Mouse (Mus musculus): ENCODE results near the gene Mff.
A peak's percentile ranks its signal among the peaks of the same experiment; 100 is the strongest.

Mff gene

DNA sequence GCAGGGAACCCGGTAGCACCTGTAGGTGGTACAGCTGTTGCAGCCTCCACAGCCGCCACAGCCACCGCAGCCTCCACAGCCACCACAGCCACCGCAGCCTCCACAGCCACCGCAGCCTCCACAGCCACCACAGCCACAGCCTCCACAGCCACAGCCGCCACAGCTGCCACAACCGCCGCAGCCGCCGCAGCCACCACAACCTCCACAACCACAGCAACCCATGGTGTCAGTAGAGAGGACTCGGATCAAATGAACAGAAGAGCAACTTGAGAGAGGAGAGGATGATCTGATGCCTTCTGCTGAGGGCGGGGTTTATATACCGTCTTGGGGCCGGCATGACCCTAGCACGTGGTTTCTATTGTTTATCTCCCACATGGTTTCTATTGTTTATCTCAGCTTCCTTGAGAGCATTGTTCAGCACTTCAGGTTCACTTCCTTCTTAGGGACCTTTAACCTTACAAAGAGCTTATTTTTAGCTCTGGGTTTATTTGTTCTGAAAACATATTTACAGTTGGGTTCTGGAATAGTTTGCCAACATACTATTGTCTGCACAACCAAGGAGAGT is 46.4 kb downstream of the Mff start, which contains the start of gene Gm47791:
Gene Gm47791 (minus strand): TSS at position 222 of the 565 bp plus-strand sequence.
- DNase-seq (ENCODE audit: low read depth, low spot score): no peak

DNA sequence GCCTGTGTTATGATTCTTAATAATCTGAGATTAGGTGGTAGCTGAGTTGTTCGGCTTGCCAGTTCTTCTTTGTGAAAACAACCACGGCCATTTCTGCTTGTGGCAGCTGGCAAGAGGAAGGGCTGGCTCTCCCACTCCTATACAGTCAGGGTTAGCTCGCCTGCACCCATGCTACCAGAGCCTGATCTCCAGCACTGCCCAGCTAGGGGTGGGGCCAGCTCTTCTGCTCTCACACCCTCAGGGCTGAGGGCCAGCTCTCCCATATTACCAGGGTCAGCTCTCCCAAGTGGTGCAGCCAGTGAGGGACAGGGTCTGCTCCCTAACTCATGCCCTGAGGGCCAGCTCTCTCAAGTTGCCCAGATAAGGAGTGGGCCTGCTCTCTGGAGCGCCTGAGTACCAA is 47.7 kb downstream of the Mff start:
- DNase-seq (ENCODE audit: low read depth, low spot score): no peak

DNA sequence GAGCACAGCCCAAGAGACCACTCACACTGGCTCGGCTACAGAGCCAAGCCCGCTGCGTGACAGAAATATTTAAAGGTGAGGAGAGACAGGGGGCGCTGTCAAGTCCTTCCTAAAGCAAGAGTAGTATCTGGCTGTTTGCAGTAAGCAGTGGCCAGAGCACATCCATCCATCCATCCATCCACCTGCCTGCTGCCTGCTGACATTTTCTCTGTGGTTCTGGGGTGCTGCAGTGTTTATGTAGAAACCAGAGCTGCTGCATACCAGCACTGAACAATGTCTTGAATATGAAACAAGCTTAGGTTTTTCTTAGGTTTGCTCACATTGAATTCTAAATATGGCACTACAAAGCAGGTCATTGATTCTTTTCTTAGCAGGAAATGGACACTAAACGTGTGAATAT is 48.5 kb downstream of the Mff start:
- DNase-seq (ENCODE audit: low read depth, low spot score): no peak

DNA sequence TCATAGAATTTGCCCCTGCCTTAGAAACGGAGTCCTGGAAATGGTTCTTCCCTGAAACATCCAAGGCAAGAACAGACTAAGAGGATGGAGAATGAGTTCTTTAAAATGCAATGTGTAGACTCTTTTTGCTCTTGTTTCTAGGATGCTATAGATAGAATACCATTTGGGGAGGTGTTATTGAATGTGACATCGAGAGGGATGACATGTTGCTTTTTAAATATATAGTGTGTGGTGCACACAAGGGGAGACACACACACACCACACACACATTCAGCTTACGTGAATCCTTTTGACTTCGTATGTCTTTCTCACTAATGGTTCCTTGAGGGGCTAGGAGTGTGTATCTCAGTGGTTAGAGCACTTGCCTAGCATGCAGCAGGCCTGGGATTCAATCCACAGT is 50.6 kb downstream of the Mff start:
- DNase-seq (ENCODE audit: low read depth, low spot score): no peak

DNA sequence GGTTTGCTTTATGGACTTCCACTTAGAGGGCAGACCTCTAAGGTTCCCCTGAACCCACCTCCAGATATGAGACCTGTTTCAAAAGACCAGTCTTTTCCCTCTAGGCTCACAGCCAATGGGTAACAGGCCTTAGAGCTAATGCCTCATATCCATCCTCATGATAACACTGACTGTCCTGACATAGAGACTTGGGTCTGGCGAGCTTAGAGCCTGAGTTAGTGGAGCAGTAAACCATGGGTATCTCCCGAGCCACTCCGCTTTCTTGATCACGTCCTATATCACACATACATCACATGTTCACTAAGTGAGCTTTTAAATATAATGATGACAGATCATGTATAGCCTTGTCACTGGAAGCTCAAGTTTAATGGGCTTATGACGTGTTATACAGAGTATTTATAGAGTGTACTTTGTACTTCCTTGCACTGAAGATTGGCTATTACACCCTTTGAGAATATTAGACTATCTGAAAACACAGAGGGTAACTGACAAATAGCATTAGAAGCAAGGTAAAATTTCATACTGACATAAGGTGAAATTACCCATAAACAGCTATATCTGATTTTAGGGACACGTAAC is 54.8 kb downstream of the Mff start:
- no peak for DNase-seq (ENCODE audit: low read depth, low spot score)

DNA sequence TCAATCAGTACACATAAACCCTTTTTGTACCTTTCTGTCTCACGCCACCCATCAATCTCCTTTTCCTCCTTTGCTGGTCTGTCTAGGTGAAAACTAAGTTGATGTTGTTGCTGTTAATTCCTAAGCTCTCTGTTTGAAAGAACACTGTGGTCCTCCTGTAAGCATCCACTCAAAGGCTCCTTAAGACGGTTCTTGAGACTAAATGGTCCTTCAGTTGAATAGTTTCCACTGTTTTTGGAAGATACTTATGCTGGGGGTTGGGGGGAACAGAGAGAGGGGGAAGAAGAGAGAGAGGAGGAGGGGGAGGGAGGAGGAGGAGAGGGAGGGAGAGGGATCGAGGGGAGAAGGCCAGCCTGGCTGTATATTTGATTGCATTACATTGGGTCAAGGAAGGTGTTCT is 58.9 kb downstream of the Mff start:
- DNase-seq (ENCODE audit: low read depth, low spot score): no peak

DNA sequence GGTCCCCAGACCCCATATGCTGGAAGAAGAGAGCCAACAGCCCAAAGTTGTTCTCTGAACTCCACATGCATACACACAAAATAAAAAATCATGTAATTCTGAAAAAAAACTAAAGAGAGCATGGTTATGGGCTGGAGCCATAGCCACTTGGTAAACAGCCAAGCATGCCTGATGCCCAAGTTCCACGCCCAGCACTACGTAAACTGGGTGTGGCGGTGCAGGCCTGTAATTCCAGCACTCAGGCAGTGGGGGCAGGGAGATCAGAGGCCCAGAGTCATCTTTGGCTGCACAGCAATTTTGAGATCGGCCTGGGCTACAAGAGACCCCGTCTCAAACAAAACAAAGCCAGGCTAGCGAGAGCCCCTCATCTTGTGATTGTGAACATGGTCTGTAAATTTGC is 60.9 kb downstream of the Mff start:
- no peak for DNase-seq (ENCODE audit: low read depth, low spot score)

DNA sequence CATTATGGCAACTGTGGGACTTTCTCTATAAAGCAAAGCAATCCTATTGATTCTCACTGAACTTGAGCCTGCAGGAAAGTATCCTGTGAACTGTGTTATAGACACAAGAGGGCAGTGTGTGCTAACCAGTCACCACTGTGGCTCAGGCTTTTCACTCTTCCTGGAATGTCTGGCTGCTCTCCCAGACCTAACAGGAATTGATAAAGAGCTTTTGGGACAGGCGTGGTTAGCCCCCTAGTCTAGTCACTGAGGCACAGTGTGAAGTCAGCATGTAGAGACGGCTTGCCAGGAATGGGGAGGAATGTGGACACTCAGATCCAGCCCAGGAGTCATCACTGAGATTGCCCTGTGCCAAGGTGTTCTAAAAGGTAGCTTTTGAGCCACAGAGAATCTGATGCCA is 62.7 kb downstream of the Mff start:
- peak; percentile 36 for DNase-seq (ENCODE audit: low read depth, low spot score)

DNA sequence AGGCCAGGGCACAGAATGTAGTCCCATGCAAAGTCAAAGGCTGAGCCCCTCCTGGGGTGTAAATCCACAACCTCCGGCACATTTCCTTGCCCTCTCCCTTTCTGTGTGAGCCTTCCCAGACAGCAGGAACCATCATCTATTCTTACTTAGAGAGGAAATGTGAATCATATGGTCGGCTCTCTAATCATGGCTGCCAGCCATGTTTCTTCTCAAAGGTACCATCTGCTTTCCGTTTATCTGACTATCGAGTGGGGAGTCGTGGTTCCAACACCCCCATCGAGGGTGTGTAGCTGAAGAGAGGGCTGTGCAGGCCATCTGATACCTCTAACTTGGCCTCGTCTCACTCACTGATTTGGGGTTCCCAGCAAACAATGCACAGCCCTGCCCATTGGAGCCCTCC is 63.4 kb downstream of the Mff start:
- no peak for DNase-seq (ENCODE audit: low read depth, low spot score)

DNA sequence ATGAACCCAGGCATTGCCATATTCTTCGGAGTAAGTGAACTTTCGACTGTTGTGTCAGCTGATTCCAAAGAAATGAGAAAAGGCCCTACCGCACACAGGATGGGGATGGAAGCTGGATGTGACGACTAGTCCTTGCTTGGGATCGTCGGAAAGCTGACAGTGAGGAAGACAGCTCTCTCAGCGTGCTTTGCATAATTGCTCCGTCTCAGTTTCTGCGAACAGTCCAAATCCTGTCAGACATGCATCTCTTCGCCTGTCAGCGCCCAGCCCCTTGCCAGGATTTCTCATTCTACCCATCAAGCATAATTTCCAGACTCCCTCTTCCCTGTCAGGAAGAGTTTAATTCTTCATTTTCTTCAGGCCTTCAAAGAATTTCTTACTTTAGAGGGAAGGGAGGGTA is 66.4 kb downstream of the Mff start:
- DNase-seq (ENCODE audit: low read depth, low spot score): no peak

DNA sequence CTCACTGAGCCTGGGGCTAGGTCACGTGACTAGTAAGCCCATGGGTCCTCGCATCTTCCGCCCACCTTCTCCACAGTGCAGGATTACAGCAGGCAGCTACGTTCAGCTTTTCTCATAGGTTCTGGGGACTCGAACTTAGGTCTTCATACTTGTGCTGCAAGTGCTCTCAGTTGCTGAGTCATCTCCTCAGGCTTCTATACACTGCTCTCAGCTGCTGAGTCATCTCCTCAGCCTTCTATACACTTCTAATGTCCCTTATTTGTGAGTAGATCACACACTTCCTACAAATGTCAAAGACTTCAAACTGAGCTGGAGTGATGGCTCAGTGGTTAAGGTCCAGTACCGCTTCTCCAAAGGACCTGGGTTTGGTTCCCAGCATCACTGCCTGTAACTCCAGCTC is 67.5 kb downstream of the Mff start:
- DNase-seq (ENCODE audit: low read depth, low spot score): no peak

DNA sequence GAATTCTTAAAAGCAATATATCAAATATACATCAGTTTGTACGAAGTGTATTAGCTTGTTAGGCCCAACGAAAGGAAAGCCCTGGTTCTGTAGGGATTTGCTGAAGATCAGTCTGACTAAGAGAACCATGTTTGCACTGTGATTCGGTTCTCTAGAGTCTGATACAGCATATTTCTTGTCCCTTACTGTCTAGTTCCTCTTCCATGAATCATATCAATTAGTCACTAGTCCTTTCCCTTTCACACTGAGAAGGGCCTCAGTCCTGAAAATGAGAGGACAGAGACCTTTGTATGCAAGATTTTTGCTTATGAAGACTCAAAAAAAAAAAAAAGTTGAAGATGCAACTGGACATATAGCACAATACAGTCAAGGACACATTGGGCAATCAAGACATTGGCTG is 68.4 kb downstream of the Mff start:
- no peak for DNase-seq (ENCODE audit: low read depth, low spot score)

DNA sequence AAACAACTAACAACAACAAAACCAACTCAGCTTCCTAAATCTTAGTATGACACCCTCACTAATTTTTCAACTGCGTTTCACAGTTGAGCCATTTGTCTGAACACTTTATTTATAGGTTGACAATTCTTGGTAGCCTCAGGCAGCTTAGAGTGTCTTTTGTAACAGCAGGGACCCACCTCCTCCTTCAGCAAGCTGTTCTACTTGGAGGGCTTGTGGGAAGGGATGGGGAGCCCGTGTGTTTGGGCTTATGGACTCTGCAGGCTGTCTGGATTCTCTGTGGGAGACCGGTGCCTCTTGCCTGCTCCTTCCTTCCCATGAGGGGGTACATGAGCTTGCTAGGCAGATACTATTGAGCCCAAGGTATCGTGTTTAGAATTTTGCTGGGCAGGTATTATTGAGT is 69.3 kb downstream of the Mff start:
- DNase-seq (ENCODE audit: low read depth, low spot score): no peak

DNA sequence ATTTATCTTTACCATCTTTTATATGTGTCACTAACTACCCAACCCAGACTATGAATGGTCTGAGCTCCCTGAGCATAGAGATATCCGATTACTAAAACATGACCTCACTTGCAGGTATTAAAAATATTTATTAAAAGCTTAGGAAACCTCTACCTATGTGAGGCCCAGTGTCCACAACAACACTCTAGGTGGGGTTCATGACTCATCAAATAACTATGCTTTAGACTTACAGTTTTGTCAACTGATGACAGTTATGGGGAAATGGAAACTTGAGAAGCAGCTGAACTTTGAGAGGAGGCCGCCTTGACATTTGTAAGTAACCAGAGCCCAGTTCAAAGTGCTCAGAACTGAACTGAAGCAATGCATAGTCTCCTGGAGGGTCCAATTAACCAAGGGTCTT is 70.5 kb downstream of the Mff start:
- no peak for DNase-seq (ENCODE audit: low read depth, low spot score)

DNA sequence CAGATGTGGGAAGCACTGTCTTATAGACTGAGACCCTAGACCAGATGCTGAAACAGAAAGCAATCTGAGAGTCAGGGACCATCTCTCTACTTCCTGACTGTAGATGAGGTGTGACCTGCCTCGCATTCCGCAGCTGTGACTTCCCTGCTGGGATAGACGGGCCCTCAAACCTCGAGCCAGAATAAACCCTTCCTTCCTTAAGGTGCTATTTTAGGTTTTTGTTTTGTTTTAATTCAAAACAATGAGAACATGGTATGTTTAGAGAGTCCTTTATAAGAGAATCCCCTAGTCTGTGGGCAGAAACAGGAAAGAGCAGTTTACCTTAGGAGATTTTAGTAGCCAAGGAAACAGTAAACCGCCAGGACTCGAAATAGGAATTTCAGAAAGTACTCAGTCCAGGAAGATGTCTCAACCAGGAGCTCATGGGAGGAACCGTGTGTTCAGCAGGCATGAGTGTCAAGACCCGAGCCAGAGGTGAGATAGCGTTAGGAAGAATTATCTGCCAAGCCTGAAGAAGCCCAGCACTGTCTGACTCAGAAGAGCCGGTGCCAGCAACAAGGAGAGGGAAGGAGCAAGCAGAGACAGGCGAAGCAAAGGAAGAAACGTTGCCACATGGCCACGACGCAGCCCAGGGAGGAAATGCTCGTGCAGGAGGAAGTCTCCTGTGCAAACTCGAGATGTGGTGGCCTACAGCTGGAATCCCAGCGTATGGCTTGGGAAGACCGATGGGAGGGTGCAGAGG is 71.2 kb downstream of the Mff start:
- no peak for DNase-seq (ENCODE audit: low read depth, low spot score)

DNA sequence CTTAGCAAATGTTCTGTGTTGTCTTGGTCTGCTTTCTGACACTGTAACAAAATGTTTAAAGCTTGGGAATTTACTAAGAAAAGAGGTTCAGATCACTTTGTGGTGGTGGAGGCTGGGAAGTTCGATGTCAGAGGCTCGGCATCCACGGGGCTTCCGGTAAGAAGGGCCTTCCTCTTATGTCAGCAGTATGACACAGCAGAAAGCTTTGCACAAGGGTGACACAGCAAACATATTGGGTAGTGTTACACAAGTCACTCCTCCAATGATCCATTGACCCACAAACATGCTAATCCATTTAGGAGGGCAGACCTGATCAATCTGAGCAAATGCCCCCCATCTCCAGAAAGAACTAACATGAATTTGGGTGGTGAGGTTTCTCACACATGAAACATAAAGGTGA is 72.4 kb downstream of the Mff start:
- DNase-seq (ENCODE audit: low read depth, low spot score): no peak

DNA sequence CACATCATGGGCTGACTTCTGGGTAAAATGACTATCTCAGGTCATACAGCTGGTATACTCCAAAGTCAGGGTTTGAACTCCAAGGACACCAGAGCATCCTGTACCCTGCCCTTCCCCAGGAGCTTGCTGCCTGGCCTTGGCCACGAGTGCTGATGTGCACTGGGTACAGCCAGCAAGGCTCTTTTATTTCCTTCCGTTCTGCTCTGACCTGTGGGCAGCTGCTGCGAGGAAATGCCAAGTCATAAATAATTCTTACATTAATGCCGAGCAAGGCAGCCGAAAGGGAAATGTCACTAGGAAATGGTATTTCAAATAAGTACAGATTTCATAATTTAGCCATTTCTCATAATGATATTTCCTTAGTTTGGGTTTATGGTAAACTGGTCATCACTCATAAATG is 73.6 kb downstream of the Mff start:
- no peak for DNase-seq (ENCODE audit: low read depth, low spot score)

DNA sequence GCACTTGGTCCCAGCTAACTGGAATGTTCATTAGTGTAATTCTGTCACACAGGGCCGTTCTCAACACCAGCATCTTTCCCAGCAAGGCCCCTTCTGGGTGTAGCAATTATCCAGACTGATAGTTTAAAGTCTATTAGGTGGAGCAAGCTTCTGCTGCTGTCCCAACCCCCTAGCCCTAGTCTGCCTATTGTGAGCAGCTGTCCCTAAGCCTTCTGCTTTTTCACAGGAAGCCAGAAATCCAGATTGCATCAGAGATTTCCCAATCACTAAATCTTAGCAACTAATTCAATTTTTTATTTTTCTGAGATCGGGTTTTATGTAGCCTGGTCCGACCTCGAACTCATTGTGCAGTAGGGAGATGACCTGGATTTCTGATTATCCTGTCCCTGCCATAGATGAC is 74.2 kb downstream of the Mff start:
- no peak for DNase-seq (ENCODE audit: low read depth, low spot score)

DNA sequence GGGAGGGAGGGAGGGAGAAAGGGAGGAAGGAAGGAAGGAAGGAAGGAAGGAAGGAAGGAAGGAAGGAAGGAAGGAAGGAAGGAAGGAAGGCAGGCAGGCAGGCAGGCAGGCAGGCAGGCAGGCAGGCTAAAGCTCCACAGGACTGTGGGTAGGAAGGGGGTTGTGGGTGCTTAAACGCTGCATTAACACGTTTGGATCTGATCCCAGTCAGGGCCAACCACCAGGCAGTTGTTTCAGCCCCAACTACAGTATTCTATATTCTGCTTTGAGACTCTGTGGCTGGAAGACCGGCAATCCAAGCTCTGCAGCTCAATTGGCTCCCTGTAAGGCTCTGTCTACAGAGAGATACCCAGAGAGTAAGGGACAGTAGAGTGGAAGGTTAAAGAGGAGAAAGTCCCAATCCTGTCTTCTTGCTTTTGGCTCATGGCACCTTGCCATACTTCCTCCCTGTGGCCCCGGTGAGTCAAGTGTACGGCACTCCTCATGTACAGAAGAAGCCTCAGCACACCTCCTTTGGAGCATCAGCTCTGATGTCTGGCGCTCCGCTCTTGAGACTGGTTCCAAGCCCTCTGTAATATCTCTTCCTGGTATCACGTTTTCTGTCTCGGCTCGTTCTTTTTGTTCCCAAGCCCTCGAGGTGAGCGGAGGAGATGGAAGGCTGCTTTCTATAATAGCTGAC is 76.6 kb downstream of the Mff start:
- no peak for DNase-seq (ENCODE audit: low read depth, low spot score)

All from retina, adult 2 months (tissue).